Mouse (Mus musculus) CH12.LX (cell line): ENCODE data around the gene Cfap44. TPM values are rescaled to one million over a fixed set of nuclear protein-coding genes. Genes with fewer than 3 reads are reported as not detected.

Experiments
- DNase-seq: peaks from one replicate; pipeline ENCODE4 v3.0.0-alpha.2; 2013; ENCODE audit errors: extremely low read depth
- H3K27ac ChIP-seq: 2 replicates; pipeline ENCODE4 v1.5.1; 2012; ENCODE audit warnings: low read depth, mild to moderate bottlenecking, control low read depth, moderate library complexity; ENCODE audit not compliant: insufficient read depth
- H3K27me3 ChIP-seq: replicated peaks from 2 replicates; pipeline ENCODE3; 2012; ENCODE audit warnings: inconsistent platforms
- H3K36me3 ChIP-seq, 2 experiments: replicated peaks in 1 of 2; 2 replicates each; pipeline versions ENCODE3 to v1.6.1; 2012; ENCODE audit warnings: inconsistent platforms in 1 of 2, low read length in 1 of 2, mild to moderate bottlenecking in 1 of 2, mixed read lengths in 1 of 2, moderate library complexity in 1 of 2; ENCODE audit not compliant: control insufficient read depth in 1 of 2, insufficient read depth in 1 of 2
- H3K4me1 ChIP-seq, 2 experiments: 2 replicates each; pipeline ENCODE4 v1.6.1; 2012; ENCODE audit warnings: inconsistent platforms in 1 of 2, moderate library complexity in 1 of 2; ENCODE audit not compliant: insufficient read depth in 2 of 2, control insufficient read depth in 1 of 2
- H3K4me2 ChIP-seq: 2 replicates; pipeline ENCODE4 v1.6.1; 2012; ENCODE audit warnings: low read depth, mild to moderate bottlenecking, control low read depth; ENCODE audit not compliant: poor library complexity, insufficient read depth, severe bottlenecking
- H3K4me3 ChIP-seq, 3 experiments: fragments of 150-350 bp in 1 of 3; sonication (generic) in 1 of 3; replicated peaks in 1 of 3; 2 replicates each; pipeline versions ENCODE3 to v1.5.1; 2011 to 2012; ENCODE audit warnings: low read depth in 2 of 3, low read length in 2 of 3, mild to moderate bottlenecking in 2 of 3, moderate library complexity in 2 of 3, control low read depth in 1 of 3, improper control_type of control experiment in 1 of 3, inconsistent platforms in 1 of 3, mixed read lengths in 1 of 3; ENCODE audit not compliant: poor library complexity in 1 of 3
- H3K79me2 ChIP-seq: replicated peaks from 2 replicates; pipeline ENCODE4 v1.6.1; 2012; ENCODE audit warnings: mild to moderate bottlenecking, moderate library complexity; ENCODE audit not compliant: control insufficient read depth, poor library complexity, insufficient read depth, severe bottlenecking; ENCODE audit errors: extremely low read depth
- H3K9ac ChIP-seq: 2 replicates; pipeline ENCODE4 v1.6.1; 2012; ENCODE audit warnings: low read depth, mild to moderate bottlenecking, control low read depth, moderate library complexity; ENCODE audit not compliant: insufficient read depth
- H3K9me3 ChIP-seq: replicated peaks from 2 replicates; pipeline ENCODE3; 2012; ENCODE audit warnings: low read length, inconsistent platforms, mixed read lengths
- CTCF ChIP-seq, 2 experiments: IDR thresholded peaks in 1 of 2; conservative IDR thresholded peaks in 1 of 2; 2 replicates each; pipeline ENCODE4 v1.5.1; 2011 to 2012; ENCODE audit warnings: low read depth in 2 of 2, low read length in 2 of 2, improper control_type of control experiment in 1 of 2, inconsistent platforms in 1 of 2, mild to moderate bottlenecking in 1 of 2, moderate library complexity in 1 of 2
- EP300 ChIP-seq: IDR thresholded peaks from 2 replicates; pipeline ENCODE4 v1.6.1; 2011; ENCODE audit warnings: low read length, improper control_type of control experiment
- ETS1 ChIP-seq: conservative IDR thresholded peaks from 2 replicates; pipeline ENCODE4 v1.6.1; 2012; ENCODE audit warnings: low read depth, mild to moderate bottlenecking, inconsistent platforms, low read length, improper control_type of control experiment, moderate library complexity
- IRF4 ChIP-seq: IDR thresholded peaks from 2 replicates; pipeline ENCODE4 v1.6.1; 2014; ENCODE audit warnings: low read depth, mild to moderate bottlenecking, inconsistent platforms, low read length, improper control_type of control experiment
- KAT2A ChIP-seq: IDR thresholded peaks from 2 replicates; pipeline ENCODE4 v1.6.1; 2012; ENCODE audit warnings: low read length, improper control_type of control experiment, inconsistent platforms; ENCODE audit not compliant: insufficient replicate concordance
- MXI1 ChIP-seq: IDR thresholded peaks from 2 replicates; pipeline ENCODE4 v1.6.1; 2011; ENCODE audit warnings: mild to moderate bottlenecking, low read depth, low read length, improper control_type of control experiment
- MYC ChIP-seq: IDR thresholded peaks from 2 replicates; pipeline ENCODE4 v1.6.1; 2011; ENCODE audit warnings: low read depth, mild to moderate bottlenecking, improper control_type of control experiment, low read length
- POLR2A ChIP-seq: IDR thresholded peaks from 2 replicates; pipeline ENCODE4 v1.6.1; 2011; ENCODE audit warnings: low read depth, mild to moderate bottlenecking, improper control_type of control experiment, low read length
- RCOR1 ChIP-seq: conservative IDR thresholded peaks from 2 replicates; pipeline ENCODE4 v1.6.1; 2012; ENCODE audit warnings: low read depth, mild to moderate bottlenecking, inconsistent platforms, low read length, improper control_type of control experiment
- UBTF ChIP-seq: IDR thresholded peaks from 2 replicates; pipeline ENCODE4 v1.6.1; 2012; ENCODE audit warnings: low read depth, mild to moderate bottlenecking, inconsistent platforms, low read length, improper control_type of control experiment, moderate library complexity
- USF2 ChIP-seq: conservative IDR thresholded peaks from 2 replicates; pipeline ENCODE4 v1.6.1; 2011; ENCODE audit warnings: low read depth, low read length, improper control_type of control experiment
- dilution Hi-C: fragments of 300-500 bp; cut with MboI; formaldehyde crosslinking; loops from 2 replicates; pipeline ENCODE4 v1.14.3; 2020; ENCODE audit warnings: low sequenced_read_pairs; ENCODE audit not compliant: extremely low pct_unique_long_range_greater_than_20kb, extremely low pct_ligation_motif_present
- in situ Hi-C: fragments of 300-500 bp; cut with MboI; formaldehyde crosslinking; loops from 3 replicates; pipeline ENCODE4 v1.14.3; 2019; ENCODE audit warnings: low sequenced_read_pairs, low pct_ligation_motif_present, low pct_unique_long_range_greater_than_20kb, mixed read lengths
- polyA plus RNA-seq: library from polyadenylated mRNA; unstranded; fragments of >175 nt; gene quantifications from 2 replicates; pipeline ENCODE4 v1.2.1, GENCODE M21; 2012; ENCODE audit warnings: low read depth; ENCODE audit not compliant: insufficient read length
- total RNA-seq, 2 experiments: library from RNA; depleted of rRNA; stranded (reverse); fragments of 300-350 nt in 1 of 2; fragments of >200 nt in 1 of 2; gene quantifications; 2 replicates each; pipeline ENCODE4 v1.2.3; 2012 to 2014

The Cfap44 gene
- total and polyA plus RNA-seq, 3 experiments, result not detected

GRCm38 (mm10) chr16:44527218-44527905 is 132.8 kb downstream of the Cfap44 start:
- dilution Hi-C loops, result no loop called here
- H3K27me3 ChIP-seq, result no peaks in the 10 kb centered on the region
- TF ChIP-seq POLR2A, result no peak
- no peak for TF ChIP-seq KAT2A
- TF ChIP-seq MXI1, result no peak
- no peak for TF ChIP-seq RCOR1
- TF ChIP-seq, all 38 proteins: peak for 0
- DNase-seq, result no peak
- H3K79me2 ChIP-seq, result no peaks in the 10 kb centered on the region
- in situ Hi-C loops, result no loop called here
- no peak overlapping the region for H3K27ac ChIP-seq
- no peak overlapping the region for H3K4me2 ChIP-seq
- H3K9me3 ChIP-seq, result no peaks in the 10 kb centered on the region
- no peaks in the 10 kb centered on the region for H3K36me3 ChIP-seq
- no peak overlapping the region for H3K4me3 ChIP-seq
- peaks cover 9 to 24% of the 10 kb centered on the region in 2 experiments; a peak in 3 of 4 replicates for H3K4me1 ChIP-seq
- H3K9ac ChIP-seq, result no peak overlapping the region

DNA sequence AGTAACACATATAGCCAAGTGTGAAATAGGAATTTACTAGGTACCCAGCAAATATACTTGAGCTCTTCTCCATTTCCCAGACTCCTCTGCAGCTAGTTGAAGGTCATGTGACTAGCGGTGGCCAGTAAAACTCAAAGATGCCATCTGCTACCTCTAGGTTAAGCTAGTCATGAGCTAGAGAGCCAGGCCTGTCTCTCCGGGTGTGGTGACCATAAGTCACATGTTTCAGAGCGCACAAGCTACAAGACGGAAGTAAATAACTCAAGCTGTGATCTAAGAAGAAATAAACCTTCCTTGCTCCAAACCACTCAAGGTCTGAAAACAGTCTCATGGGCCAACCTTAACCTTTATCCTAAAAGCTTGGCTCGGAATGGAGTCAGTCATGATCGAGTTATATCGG is 134.4 kb downstream of the Cfap44 start:
- no peak overlapping the region for H3K9ac ChIP-seq
- H3K4me1 ChIP-seq, result peaks cover 11 to 31% of the 10 kb centered on the region in 2 experiments; a peak in 3 of 4 replicates
- dilution Hi-C loops (no loop called here), in situ Hi-C loops (no loop called here)
- TF ChIP-seq USF2 (peak; percentile 42), IRF4 (no peak)
- H3K79me2 ChIP-seq, result no peaks in the 10 kb centered on the region
- no peak overlapping the region for H3K4me2 ChIP-seq
- no peak overlapping the region for H3K27ac ChIP-seq
- H3K9me3 ChIP-seq, result no peaks in the 10 kb centered on the region
- no peaks in the 10 kb centered on the region for H3K27me3 ChIP-seq
- DNase-seq, result no peak
- no peak overlapping the region for H3K4me3 ChIP-seq
- no peaks in the 10 kb centered on the region for H3K36me3 ChIP-seq

- Histone ChIP-seq H3K4me3 (no peak overlapping the region), H3K4me1 (peaks cover 11 to 31% of the 10 kb centered on the region in 2 experiments; a peak in 3 of 4 replicates), H3K4me2 (peak overlapping the region; percentile 17; the same call in 1 of the 2 replicates), H3K9ac (no peak overlapping the region), H3K79me2 (no peaks in the 10 kb centered on the region), H3K27ac (no peak overlapping the region), H3K9me3 (no peaks in the 10 kb centered on the region), H3K36me3 (no peaks in the 10 kb centered on the region), H3K27me3 (no peaks in the 10 kb centered on the region)
- dilution Hi-C loops, result no loop called here
- DNase-seq, result no peak
- TF ChIP-seq CTCF (conservative IDR thresholded peaks at IDR 0.05 in 1 of 2, IDR thresholded peaks at IDR 0.05 in 1 of 2; ENCODE audit: low read depth in 2 of 2, low read length in 2 of 2), result no peak
- TF ChIP-seq EP300, result no peak
- TF ChIP-seq UBTF, result no peak
- TF ChIP-seq MYC, result no peak
- TF ChIP-seq ETS1, result no peak
- in situ Hi-C loops, result no loop called here
Observed at GRCm38 (mm10) chr16:44529691-44530090, 135.1 kb downstream of the Cfap44 start.
